Mouse (Mus musculus) megakaryocyte progenitor cell, adult 5-6 weeks (primary cell): ENCODE data around the gene Stam. TPM values are rescaled to one million over a fixed set of nuclear protein-coding genes. Genes with fewer than 3 reads are reported as not detected.

Source experiments
- ATAC-seq: replicated peaks from 2 replicates; pipeline ENCODE4 v1.8.0; 2016; ENCODE audit warnings: mild to moderate bottlenecking, moderate TSS enrichment, inconsistent platforms; ENCODE audit not compliant: poor library complexity
- total RNA-seq, 2 experiments: library from RNA; stranded (forward) in 1 of 2; stranded (reverse) in 1 of 2; fragments of 157-497, 149-512 nt in 1 of 2; fragments of 200-1000 nt in 1 of 2; gene quantifications; 2 replicates each; pipeline versions ENCODE4 v1.2.3 to v1.2.4; 2015 to 2017

The Stam gene
- 31.0 and 35.8 TPM in 2 replicates for total RNA-seq (2015)
- 21.0 and 24.1 TPM in 2 replicates for total RNA-seq (2017)

- peak; percentile 84 for ATAC-seq
Measured at GRCm38 (mm10) chr2:14073362-14074220, at the start of gene Stam. TSS of gene Stam (plus strand) at chr2:14074098.

- ATAC-seq = peak; percentile 37
Measured at GRCm38 (mm10) chr2:14041249-14041648, 32.6 kb upstream of the Stam start.

- no peak for ATAC-seq
Measured at GRCm38 (mm10) chr2:14043011-14043410, 30.9 kb upstream of the Stam start.

- no peak for ATAC-seq
Measured at GRCm38 (mm10) chr2:14043577-14044170, 30.2 kb upstream of the Stam start.

- peak; percentile 98 for ATAC-seq
Measured at GRCm38 (mm10) chr2:14048381-14048780, 25.5 kb upstream of the Stam start.

- 0 out of 2 replicates have a peak, but pooled peaks have one; percentile 2 for ATAC-seq
Measured at GRCm38 (mm10) chr2:14048808-14049207, 25.1 kb upstream of the Stam start.

- ATAC-seq = no peak
Measured at GRCm38 (mm10) chr2:14053618-14054017, 20.3 kb upstream of the Stam start.

GRCm38 (mm10) chr2:14054163-14054562 lies 19.7 kb upstream of the Stam start:
- ATAC-seq = no peak

- ATAC-seq = peak; percentile 21; the same call in 1 of the 2 replicates
Measured at GRCm38 (mm10) chr2:14054716-14055115, 19.2 kb upstream of the Stam start.

GRCm38 (mm10) chr2:14055168-14055565 lies 18.7 kb upstream of the Stam start:
- ATAC-seq = peak; percentile 57

GRCm38 (mm10) chr2:14055566-14056331 lies 18.1 kb upstream of the Stam start, which contains the start of gene Hacd1:
TSS of gene Hacd1 (minus strand) at chr2:14056135.
- peak; percentile 83 for ATAC-seq

GRCm38 (mm10) chr2:14065704-14066650 lies 7.9 kb upstream of the Stam start:
- ATAC-seq = no peak

GRCm38 (mm10) chr2:14069027-14069426 lies 4.9 kb upstream of the Stam start:
- ATAC-seq = no peak

- ATAC-seq = no peak
Measured at GRCm38 (mm10) chr2:14070466-14070865, 3.4 kb upstream of the Stam start.

GRCm38 (mm10) chr2:14073008-14073361 lies 913 bp upstream of the Stam start:
- ATAC-seq = peak; percentile 0; the same call in 1 of the 2 replicates

GRCm38 (mm10) chr2:14074221-14074901 lies 463 bp downstream of the Stam start:
- ATAC-seq = peak; percentile 1; the same call in 1 of the 2 replicates

- ATAC-seq = peak; percentile 54
Measured at GRCm38 (mm10) chr2:14078527-14078926, 4.6 kb downstream of the Stam start.

GRCm38 (mm10) chr2:14100533-14100932 lies 26.6 kb downstream of the Stam start:
- no peak for ATAC-seq

GRCm38 (mm10) chr2:14102603-14103002 lies 28.7 kb downstream of the Stam start:
- no peak for ATAC-seq

- no peak for ATAC-seq
Measured at GRCm38 (mm10) chr2:14103924-14104323, 30.0 kb downstream of the Stam start.
